Mouse (Mus musculus) frontal cortex, adult (tissue): Measurements from ENCODE around the gene Ubr4.
"Not testable (repeated sequence)": the region's sequence is repeated elsewhere in the genome, so short reads cannot be mapped to it uniquely, and the experiment has no call there.

ENCODE experiments used
- ATAC-seq: cut with Nextera tagmentation; 2 replicates; pipeline ENCODE4 v1.9.2; 2017; ENCODE audit warnings: mild to moderate bottlenecking, moderate library complexity, mixed read lengths; ENCODE audit not compliant: low TSS enrichment

Gene Ubr4

DNA sequence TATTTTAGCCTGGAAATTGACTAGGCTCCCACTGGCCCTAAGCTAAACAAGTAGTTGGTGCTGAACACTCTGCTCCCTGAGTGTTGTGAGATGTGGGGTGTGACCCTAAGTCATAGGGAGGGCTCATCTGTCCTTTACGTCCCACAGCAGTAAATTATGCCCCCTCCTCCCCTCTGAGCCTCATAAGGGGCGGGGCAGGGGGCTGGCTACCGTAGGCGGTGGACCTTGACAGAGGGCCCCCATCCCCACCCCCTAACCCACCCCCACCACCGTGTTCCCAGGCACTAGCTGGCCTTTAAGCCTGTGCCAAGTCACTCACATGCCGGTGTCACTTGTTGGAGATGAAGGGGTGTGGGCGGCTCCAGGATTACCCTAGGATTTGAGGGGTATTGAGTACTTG, 132.1 kb downstream of the Ubr4 start:
- ATAC-seq = no peak

DNA sequence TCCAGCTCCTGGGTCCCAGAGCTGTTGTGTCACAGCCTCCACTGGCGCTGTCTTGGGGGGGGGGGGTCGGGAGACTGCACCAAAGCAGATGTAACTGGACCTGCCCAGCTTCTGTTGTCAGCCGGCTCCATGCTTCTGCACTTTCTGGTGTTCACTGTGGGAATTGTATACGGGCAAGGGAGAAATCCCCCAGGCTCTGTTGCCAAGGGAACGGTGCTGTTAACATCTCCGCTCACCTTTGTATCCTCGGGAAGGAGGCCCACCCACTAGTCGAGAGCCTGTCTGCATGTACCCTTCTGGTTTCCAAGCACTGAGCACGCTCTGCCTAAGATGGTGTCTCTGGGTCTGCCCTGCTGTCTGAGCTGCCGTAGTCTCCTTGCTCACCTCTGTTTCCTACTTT, 134.7 kb downstream of the Ubr4 start:
- ATAC-seq = no peak

- ATAC-seq = no peak
These were observed 135.9 kb downstream of the Ubr4 start for GRCm38 (mm10) chr4:139488325-139488724.

DNA sequence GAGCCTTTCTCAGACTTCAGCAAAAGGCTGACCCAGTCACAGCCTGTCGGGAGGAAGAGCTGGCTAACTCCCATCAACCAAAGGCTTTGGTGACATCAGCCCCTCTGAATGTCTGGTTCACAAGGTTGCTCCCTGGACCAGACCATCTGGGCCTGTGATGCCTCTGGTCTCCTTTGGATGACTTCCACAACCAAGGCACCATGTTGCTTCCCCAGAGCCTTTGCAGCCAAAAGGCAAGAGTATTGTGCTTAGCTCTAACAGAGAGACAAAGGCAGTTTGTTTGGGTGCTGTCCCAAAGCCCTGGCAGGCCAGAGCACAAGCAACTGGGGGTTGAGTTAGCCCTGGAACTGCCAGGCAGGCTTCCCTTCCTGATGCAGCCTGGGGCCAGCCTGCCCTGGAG, 137.5 kb downstream of the Ubr4 start:
- peak; percentile 48 for ATAC-seq

GRCm38 (mm10) chr4:139490413-139491055, 138.1 kb downstream of the Ubr4 start:
- peak; percentile 67; the same call in 1 of the 2 replicates for ATAC-seq

DNA sequence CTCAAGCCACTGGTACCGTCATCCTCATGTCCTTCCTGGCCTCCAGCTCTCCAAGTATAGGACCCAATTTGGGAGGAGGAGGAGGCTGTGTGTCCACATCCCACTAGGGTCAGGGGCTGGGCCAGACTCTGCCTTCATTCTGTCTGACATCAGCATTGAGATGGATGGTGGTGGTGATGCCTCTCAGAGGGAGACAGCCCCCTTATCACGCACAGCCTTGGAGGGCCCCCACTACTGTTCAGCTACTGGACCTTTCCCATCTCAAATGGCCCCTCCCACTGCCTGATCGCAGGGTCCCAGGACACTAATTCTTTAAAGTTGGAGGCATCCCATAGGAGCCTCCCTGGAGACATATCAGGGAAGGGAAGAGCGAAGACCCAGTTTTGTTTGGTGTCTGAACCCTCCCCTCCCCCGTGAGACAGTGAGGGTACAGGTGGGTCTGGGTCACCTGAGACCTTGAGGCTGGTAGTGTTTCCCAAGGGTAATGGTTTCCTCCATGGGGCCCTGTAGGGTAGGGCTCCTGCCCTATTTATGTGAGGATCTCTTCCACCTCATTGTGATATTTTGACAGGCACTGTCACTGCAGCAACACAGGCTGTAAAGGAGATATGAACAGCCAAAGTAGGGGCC, 139.2 kb downstream of the Ubr4 start:
- ATAC-seq = no peak

- ATAC-seq = no peak
These were observed 139.9 kb downstream of the Ubr4 start for GRCm38 (mm10) chr4:139492258-139492833.

DNA sequence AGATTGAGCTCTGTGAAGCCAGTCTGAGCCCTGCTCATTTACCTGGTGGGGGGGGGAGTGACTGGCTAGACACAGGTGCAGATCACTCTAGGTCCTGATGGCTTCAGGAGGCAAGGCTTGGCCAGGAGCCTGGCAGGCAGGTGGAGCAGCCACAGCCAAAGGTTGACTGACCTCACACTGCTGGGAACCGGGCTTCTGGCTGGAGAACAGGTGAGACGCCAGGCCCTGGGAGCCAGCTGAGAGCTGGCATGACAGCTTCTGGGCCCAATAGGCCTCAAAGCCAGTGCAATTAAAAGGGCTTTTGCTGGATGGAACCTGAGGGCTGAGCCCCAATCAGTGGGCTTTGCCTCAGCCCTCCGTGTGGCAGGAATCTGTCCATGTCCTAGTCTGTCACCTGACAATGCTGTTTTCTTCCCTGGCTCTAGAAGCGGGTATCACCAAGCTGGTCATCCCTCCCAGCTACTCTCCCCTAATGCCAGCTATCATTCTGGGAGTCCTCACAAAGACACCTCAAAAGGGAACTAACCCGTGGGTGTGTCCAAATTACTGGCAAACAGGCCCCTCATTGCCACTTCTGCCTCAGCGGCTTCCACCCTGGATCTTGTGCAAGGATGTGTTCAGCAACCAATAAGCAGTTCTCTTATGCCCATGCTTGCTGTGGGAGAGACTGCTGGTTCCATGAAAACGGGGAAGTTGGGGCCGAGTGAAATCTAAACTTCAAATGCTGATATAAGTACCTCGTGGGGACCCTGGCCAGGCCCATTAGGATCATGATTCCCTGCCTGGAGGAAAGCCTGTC, 141.0 kb downstream of the Ubr4 start:
- no peak for ATAC-seq

DNA sequence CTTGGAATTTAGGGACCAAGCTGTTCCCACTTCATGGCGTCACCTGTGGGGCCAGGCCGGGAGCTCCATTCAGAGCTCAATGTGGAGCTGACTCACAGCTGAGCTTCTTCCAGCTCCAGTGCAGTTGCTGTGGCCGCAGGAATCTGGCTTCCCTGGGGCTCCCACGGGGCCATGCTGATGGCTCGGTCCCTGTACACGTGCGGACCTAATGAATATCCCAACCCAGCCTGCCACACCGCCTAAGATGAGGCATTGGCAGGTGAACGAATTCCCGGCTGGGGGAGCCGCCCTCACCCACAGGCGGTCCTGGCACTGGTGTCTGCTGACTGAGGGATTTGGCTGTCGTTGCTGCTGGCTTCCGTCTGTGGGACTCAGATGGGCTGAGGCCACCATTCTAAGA, 148.4 kb downstream of the Ubr4 start:
- peak; percentile 69; the same call in 1 of the 2 replicates for ATAC-seq

GRCm38 (mm10) chr4:139501702-139502101, 149.3 kb downstream of the Ubr4 start:
- no peak for ATAC-seq

DNA sequence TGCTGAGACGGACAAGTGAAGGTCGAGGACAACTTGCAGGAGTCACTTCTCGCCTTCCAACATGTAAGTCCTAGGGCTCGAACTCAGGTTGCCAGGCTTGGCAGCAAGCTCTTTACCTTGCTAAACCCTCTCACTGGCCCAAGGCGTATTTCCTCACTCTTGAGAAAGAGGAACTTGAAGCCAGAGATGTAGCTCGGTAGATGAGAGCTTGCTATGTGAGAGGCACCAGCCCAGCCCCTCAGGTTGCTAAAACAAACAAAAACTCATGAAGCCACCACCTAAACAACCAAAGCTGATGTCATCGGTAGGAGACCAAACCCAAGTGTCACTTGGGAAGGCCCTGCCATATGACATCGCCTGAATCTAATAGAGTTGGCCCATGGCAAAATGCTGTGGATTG, 151.5 kb downstream of the Ubr4 start:
- ATAC-seq = no peak

DNA sequence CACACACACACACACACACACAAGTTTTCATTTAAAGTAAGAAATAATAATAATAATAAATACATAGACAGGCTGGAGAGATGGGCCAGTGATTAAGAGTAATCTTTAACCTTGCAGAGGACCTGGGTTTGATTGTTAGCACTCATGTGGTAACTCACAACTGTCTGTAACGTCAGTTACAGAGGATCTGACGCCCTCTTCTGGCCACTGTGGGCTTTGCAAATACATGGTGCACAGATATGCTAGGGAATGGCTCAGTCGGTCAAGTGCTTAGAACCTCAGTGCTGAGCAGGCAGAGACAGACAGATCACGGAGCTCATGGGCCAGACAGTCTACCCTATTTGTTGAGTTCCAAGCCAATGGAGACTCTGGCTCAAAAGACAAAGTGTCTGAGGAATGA, 153.3 kb downstream of the Ubr4 start:
- no peak for ATAC-seq

DNA sequence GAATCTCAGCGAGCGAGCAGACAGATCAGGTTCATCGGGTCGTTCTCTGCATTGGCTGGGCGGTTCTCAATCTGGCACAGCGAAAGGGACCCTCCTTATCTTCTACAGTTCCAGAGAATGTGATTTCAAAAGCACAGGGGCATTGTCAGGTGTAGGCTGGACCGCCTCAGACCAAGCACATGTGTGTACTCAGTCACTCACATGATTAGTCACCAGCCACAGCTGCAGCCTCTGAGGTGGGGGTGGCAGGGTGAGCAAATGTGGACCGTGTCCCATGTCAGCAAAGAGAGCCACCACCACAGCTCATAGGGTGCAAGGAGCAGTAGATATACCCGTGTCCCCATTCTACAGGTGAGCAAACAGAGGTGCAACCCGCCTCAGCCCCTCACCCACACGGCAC, 154.3 kb downstream of the Ubr4 start:
- no peak for ATAC-seq

GRCm38 (mm10) chr4:139509069-139509468, 156.7 kb downstream of the Ubr4 start:
- no peak for ATAC-seq

DNA sequence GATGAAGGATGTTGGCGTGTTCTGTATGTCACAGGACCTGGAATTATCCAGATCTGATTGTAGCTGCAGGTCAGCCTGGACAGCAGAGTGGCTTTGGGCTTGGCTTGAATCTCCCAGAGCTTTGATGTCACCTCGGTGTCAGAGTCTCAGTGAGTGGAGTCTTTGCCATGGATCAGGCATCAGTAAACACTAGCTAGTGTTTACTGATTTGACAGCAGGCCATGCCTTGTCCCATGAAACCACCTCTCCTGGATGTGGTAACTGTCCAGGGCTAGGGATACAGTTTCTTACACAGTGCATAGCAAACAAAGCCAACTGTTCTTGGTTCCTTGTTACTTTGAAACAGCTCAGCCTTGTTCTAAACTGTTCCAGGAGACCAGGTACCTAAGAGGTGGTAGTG, 159.1 kb downstream of the Ubr4 start:
- no peak for ATAC-seq

GRCm38 (mm10) chr4:139512985-139513384, 160.6 kb downstream of the Ubr4 start:
- no peak for ATAC-seq

- ATAC-seq = no peak
These were observed 166.8 kb downstream of the Ubr4 start for GRCm38 (mm10) chr4:139519221-139519620.

- ATAC-seq = no peak
These were observed 169.5 kb downstream of the Ubr4 start for GRCm38 (mm10) chr4:139521926-139522325.

DNA sequence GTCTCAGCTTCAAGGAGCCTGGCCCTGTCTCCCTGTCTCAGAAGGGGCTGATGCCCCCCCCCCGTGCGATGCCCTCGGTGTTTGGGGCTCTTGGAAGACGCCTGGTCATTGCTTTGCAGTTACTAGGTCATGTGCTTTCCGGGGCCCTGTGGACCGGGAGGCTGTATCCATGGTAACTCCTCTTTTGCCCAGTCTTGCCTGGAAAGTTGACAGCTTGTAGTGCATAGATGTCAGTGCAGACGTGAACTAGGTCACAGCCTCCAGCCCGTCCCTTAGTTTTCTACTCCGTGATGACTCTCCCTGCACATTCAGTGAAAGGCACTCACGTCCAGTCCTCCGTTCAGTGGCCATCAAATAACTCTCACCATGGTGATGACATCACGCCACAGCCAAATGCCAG, 174.1 kb downstream of the Ubr4 start:
- no peak for ATAC-seq

DNA sequence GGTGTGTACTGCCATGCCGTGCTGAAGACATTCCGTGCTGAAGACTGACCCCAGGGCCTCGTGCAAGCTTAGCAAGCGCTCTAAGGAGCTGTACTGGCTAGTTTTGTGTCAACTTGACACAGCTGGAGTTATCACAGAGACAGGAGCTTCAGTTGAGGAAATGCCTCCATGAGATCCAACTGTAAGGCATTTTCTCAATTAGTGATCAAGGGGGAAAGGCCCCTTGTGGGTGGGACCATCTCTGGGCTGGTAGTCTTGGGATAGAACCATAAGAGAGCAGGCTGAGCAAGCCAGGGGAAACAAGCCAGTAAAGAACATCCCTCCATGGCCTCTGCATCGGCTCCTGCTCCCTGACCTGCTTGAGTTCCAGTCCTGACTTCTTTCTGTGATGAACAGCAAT, 177.8 kb downstream of the Ubr4 start, which contains the start of gene Iffo2:
Gene Iffo2 (plus strand): TSS at position 301 of the 400 bp plus-strand sequence.
- ATAC-seq = not testable (repeated sequence)

- no peak for ATAC-seq
These were observed 179.7 kb downstream of the Ubr4 start for GRCm38 (mm10) chr4:139532081-139532480.

GRCm38 (mm10) chr4:139535127-139535695, 182.8 kb downstream of the Ubr4 start:
- ATAC-seq = no peak
